Mouse (Mus musculus) left cerebral cortex, postnatal 14 days (tissue): ENCODE measurements around the gene Cdk17. TPM values are rescaled to one million over a fixed set of nuclear protein-coding genes. Genes with fewer than 3 reads are reported as not detected.

ENCODE experiments used
- DNase-seq, 2 experiments: peaks; one replicate each; pipeline ENCODE4 v3.0.0; 2021 to 2022; ENCODE audit warnings: low spot score in 2 of 2, mixed read lengths in 1 of 2
- intact Hi-C: fragments of 180-260 bp; cut with DNase I; formaldehyde crosslinking; loops from one replicate; pipeline ENCODE4 v1.15.1; 2025
- total RNA-seq, 2 experiments: library from RNA; stranded (reverse); gene quantifications; 2 replicates each; pipeline ENCODE4 v1.2.3; 2021

The Cdk17 gene
- total RNA-seq, 2 experiments from 2014 or later: 189 to 193 TPM

GRCm38 (mm10) chr10:93162972-93163660 lies 2.4 kb downstream of the Cdk17 start:
- intact Hi-C loops: loop anchor here (5.0 to 10.0 kb wide), 5 partner anchors 49 to 262 kb away; partner anchors contain the start of gene Cfap54
- DNase-seq: no peak

DNA sequence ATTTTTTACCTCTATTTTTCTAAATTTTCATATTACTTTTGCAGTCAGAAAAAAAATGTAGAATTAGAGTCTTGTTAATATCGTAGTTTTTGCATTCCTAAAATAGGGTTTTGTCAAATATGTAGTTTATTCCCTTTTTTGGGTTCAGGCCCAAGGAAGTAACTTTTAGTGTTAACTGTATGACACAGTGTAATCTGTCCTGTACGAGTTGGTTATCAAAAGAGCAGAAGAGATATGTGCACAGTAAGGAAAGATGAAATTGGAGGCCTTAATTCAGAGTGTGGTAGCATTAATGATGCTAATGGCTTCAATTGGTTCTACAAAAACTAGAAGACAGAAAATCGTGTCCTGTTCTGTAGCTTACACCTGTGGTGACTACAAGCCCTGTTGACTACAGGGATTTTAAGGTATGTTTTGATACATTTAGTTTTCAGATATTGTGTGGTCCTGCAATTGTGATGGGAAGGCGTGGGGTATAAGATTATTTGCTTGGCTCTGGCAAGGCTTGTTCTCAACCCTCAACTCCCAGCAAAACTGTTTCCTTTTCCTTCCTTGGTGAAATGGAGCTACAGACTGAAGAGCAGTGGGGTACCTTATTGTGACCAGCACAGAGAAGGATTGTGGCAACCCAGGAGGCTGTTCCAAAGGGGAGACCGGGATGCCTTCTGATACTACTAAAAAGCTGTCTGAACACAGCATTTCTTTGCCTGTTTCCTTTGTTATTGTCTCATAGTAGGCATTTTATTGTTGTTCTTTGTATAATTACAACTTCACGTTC lies 3.2 kb downstream of the Cdk17 start:
- DNase-seq: no peak
- intact Hi-C loops: loop anchor here (5.0 to 10.0 kb wide), 5 partner anchors 48 to 261 kb away; partner anchors contain the start of gene Cfap54

GRCm38 (mm10) chr10:93165416-93166381 lies 5.0 kb downstream of the Cdk17 start:
- intact Hi-C loops: loop anchor here (10.0 kb wide), 2 partner anchors 81 to 259 kb away; partner anchors contain the start of gene Cfap54
- DNase-seq: no peak

DNA sequence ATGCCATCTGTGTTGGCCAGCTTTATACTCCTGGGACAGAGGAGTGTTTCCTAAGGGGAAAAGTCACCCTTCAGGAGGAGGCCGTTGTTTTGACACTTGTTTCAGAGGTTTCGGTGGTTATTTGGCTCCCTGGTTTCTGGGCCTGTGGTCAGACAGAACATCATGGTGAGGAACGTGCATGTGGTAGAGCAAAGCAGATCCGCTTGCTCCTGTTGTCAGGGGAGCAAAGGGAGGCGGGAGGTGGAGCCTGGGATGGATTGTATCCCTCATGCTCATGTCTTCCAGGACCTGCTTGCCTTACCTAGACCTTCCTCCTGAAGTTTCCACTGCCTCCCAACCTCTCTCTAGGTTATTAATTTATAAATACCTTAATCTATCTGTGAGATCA lies 5.7 kb downstream of the Cdk17 start:
- intact Hi-C loops: loop anchor here (10.0 kb wide), 2 partner anchors 82 to 258 kb away; partner anchors contain the start of gene Cfap54
- DNase-seq: no peak

DNA sequence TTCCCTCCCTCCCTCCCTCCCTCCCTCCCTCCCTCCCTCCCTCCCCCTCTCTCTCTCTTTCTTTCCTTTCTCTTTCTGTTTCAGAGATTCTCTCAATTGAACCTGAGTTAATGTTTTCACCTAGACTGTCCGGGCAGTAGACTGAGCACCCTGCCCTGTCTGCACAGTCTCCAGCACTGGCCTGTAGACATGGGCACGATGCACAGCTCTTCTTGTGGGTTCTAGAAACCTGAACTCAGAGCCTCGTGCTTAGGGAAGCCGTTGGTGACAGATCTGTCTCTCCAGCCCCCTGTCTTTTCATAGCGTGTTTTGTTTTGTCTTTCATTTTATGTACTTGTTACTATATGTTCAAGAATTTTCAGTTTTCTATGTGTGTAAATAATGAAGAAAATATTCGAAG lies 6.6 kb downstream of the Cdk17 start:
- intact Hi-C loops: loop anchor here (10.0 kb wide), 2 partner anchors 83 to 257 kb away; partner anchors contain the start of gene Cfap54
- no peak for DNase-seq

- intact Hi-C loops: loop anchor here (10.0 kb wide), 2 partner anchors 83 to 257 kb away; partner anchors contain the start of gene Cfap54
These were observed 7.4 kb downstream of the Cdk17 start for GRCm38 (mm10) chr10:93168067-93168466.

GRCm38 (mm10) chr10:93171182-93171855 lies 10.6 kb downstream of the Cdk17 start:
- intact Hi-C loops: no loop called here
- no peak for DNase-seq

More at GRCm38 (mm10) chr10:93168067-93168466, 7.4 kb downstream of the Cdk17 start:
- no peak for DNase-seq

DNA sequence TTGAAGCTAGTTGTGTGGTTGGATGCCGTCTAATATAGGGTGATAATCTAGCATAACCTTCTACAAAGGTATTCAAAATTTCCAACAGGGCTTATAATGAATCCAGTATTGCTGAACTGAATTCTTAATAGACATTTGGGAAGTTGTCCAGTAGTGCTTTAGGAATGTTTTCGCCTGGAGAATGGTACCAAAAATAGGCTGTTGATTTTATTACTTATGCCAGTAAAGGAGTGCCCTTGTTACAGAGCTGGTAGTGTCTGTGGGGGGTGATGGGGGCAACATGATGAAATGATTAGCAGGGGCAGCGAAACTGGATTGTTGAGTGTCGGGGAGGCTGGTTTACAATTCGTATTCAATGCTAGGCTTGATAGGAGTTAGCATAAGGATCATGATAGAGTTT lies 16.8 kb downstream of the Cdk17 start:
- intact Hi-C loops: no loop called here
- DNase-seq: no peak

- DNase-seq: no peak
- intact Hi-C loops: no loop called here
These were observed 17.2 kb downstream of the Cdk17 start for GRCm38 (mm10) chr10:93177874-93178273.

GRCm38 (mm10) chr10:93178662-93179061 lies 18.0 kb downstream of the Cdk17 start:
- intact Hi-C loops: no loop called here
- no peak for DNase-seq

- DNase-seq: no peak
- intact Hi-C loops: no loop called here
These were observed 19.2 kb downstream of the Cdk17 start for GRCm38 (mm10) chr10:93179669-93180460.

GRCm38 (mm10) chr10:93184351-93184976 lies 23.8 kb downstream of the Cdk17 start:
- intact Hi-C loops: no loop called here
- DNase-seq: no peak

DNA sequence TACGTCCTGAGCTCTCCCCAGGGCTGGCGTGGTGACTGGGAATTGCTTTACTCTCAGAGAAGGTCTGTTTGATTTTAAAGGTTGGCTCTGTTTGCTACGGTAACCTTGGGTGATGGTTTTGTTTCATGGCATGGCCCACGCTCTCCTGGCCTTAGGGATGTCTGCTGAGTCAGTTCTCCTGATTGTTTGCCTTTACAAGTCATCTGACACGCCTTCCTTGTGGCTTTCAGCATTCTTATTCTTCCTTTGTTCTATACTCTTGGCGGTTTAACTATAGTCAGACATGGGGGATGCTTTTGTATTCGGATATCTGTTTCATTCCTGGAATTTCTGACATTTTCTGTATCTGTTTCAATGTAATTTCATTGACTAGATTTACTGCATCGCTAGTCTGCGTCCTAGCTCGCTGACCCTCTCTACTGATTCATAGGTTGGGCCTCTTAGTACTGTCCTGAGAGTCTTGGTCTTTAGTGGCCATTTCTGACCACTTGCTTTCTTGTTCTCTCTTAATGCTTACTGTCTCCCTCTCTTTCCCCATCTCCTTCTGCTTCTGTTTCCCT lies 27.8 kb downstream of the Cdk17 start:
- no peak for DNase-seq
- intact Hi-C loops: no loop called here

DNA sequence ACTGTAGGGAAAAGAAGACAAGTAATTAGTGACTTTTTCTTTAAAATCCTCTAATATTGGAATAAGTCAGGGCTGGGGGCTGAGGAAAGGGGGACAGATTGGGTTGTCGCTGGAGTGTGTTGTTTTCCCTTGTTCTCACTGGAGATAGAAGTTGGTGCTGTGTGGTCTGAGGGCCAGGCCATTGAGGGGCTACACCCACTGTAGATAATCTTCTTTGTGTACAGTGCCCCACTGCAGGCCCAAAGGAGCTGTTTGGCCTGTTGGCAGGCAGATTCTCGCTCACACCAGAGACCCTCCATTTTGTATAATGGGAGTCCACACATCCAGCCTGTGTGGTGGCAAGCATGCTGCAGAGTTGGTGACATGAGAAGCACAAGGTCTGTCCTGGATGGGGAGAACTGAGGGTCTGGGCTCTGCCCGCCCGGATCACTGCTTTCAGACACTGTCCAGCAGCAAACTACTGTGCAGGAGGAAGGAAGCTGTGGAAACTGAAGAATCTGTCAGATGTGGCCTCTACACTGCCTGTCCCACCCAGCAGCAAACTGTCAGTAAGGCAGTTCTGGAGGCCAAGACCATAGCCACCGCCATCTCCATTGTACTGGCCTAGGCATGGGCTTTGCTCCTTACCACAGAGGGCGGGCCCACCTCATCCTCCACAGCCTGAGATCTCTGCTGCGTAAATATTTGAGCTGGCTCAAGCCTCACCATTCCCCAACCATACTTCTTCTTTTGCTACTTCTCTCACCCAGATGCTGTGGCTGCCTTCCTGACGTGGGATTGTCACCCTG lies 30.0 kb downstream of the Cdk17 start:
- intact Hi-C loops: no loop called here

GRCm38 (mm10) chr10:93197092-93197491 lies 36.4 kb downstream of the Cdk17 start:
- intact Hi-C loops: no loop called here
- no peak for DNase-seq

More for the DNA sequence above, 30.0 kb downstream of the Cdk17 start:
- no peak for DNase-seq

GRCm38 (mm10) chr10:93198958-93199357 lies 38.3 kb downstream of the Cdk17 start:
- intact Hi-C loops: no loop called here
- no peak for DNase-seq
